Mouse (Mus musculus): ENCODE data around the gene Rad23b.

DNA sequence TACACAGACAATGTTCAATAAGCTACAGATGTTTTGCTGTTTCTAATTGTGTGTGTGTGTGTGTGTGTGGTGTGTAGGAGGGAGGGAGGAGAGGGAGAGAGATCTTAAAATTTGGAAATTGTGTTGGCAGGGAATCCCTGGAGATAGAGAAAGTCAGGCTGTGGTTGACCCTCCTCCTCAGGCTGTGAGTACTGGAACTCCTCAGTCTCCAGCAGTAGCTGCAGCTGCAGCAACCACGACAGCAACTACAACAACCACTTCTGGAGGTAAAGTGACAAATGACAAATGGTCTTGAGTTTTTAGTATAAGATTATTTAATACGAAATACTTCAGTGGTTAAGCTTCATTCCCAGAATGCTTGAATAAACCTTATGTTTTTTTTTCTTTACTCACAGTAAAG, 32.5 kb downstream of the Rad23b start:
- no peak for TF ChIP-seq USF1 (IDR thresholded peaks at IDR 0.05; ENCODE audit: low read depth)
- TF ChIP-seq CTCF (IDR thresholded peaks at IDR 0.05; ENCODE audit: control insufficient read depth, insufficient read depth, insufficient read length), result no peak
- TF ChIP-seq MAX (IDR thresholded peaks at IDR 0.05), result no peak
- TF ChIP-seq CEBPB (IDR thresholded peaks at IDR 0.05; ENCODE audit: low read depth), result no peak
